Mouse (Mus musculus): ENCODE data around the gene Gm2916. TPM values are rescaled to one million over a fixed set of nuclear protein-coding genes. Genes with fewer than 3 reads are reported as not detected.
"Not testable (repeated sequence)": the region's sequence is repeated elsewhere in the genome, so short reads cannot be mapped to it uniquely, and the experiment has no call there.

The Gm2916 gene
- 0.19 TPM in 1 of 2 replicates, not detected in the other for polyA plus RNA-seq (2015; fragmentation: Nextera tagmentation; extraction: Ambion mirVana)

DNA sequence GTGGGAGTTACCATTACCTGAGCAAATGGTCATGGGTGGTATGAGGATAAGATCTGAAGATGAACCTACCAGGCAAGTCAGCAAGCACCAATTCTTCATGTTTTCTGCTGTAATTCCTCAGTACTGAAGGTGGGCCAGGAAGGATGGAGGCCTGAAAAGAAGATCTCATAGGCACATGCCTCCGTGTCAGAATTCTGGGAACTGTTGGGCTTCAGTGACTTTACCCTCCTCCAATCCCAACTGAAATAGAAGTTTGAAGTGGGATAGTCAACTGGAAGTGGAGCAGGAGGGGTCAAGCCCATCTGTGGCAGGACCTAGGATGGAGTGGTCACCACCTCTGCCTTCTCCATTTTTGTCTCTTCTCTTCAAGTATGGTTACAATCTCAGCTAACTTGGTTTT lies at the start of gene Gm2916:
Gene Gm2916, plus strand, starts transcription at position 301 of the 400 bp plus-strand sequence.
- H3K4me2 ChIP-seq (replicated peaks; ENCODE audit: low read depth); H3K9ac ChIP-seq (ENCODE audit: low read length); H3K27me3 ChIP-seq (ENCODE audit: control insufficient read depth, insufficient read depth, low read length); H3K4me1 ChIP-seq (replicated peaks; ENCODE audit: control insufficient read depth, insufficient read depth); H3K36me3 ChIP-seq (ENCODE audit: control insufficient read depth, insufficient read depth, low read length); H3K9me3 ChIP-seq (ENCODE audit: control insufficient read depth, low read length); DNase-seq (ENCODE audit: low spot score); H3K27ac ChIP-seq (replicated peaks); ATAC-seq (ENCODE audit: low FRiP score, low TSS enrichment); H3K4me3 ChIP-seq (ENCODE audit: low read depth, low read length): not testable (repeated sequence)
- WGBS: no CpG with 5 or more reads among the region's 1 CpGs

DNA sequence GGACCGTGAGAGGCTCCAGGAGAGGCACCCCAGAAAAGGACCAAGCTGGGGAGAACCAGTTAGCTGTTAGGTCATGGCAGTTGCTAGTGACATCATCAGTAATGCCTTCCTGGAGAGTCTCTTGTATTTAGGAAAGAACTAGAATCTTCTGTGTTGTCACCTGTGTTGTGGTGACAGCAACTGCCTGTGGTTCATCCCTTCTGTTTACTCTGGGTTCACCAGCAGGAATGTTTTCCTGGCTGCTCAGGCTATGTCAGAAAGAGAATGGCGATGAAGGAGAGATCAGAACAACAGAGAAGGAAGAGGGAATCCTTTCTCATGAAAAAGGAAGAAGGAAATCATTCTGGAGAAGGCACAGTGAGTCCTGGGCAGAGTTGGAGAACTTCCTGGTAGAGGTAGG lies 38.0 kb upstream of the Gm2916 start, which contains the start of gene Gm3033:
Gene Gm3033, plus strand, starts transcription at position 301 of the 400 bp plus-strand sequence.
- not testable (repeated sequence) for H3K27ac ChIP-seq (replicated peaks); H3K9ac ChIP-seq (ENCODE audit: low read length); H3K36me3 ChIP-seq (ENCODE audit: control insufficient read depth, insufficient read depth, low read length); H3K9me3 ChIP-seq (ENCODE audit: control insufficient read depth, low read length); H3K27me3 ChIP-seq (ENCODE audit: control insufficient read depth, insufficient read depth, low read length); ATAC-seq (ENCODE audit: low FRiP score, low TSS enrichment); H3K4me2 ChIP-seq (replicated peaks; ENCODE audit: low read depth); DNase-seq (ENCODE audit: low spot score); H3K4me3 ChIP-seq (ENCODE audit: low read depth, low read length); H3K4me1 ChIP-seq (replicated peaks; ENCODE audit: control insufficient read depth, insufficient read depth)
- no CpG with 5 or more reads among the region's 2 CpGs for WGBS

DNA sequence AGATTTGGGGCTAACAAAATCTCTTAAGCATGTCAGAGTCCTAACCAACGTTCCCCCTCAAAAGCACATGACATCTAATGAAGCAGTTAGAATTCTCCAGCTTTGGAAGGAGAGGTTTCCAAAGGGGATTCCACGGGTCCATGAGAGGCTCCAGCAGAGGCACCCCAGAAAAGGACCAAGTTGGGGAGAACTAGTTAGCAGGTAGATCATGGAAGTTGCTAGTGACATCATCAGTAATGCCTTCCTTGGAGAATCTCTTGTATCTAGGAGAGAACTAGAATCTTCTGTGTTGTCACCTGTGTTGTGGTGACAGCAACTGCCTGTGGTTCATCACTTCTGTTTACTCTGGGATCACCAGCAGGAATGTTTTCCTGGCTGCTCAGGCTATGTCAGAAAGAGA lies 47.5 kb downstream of the Gm2916 start, which contains the start of gene Gm3029:
Gene Gm3029, plus strand, starts transcription at position 301 of the 400 bp plus-strand sequence.
- not testable (repeated sequence) for H3K27ac ChIP-seq (replicated peaks); H3K36me3 ChIP-seq (ENCODE audit: control insufficient read depth, insufficient read depth, low read length); H3K4me3 ChIP-seq (ENCODE audit: low read depth, low read length); H3K9ac ChIP-seq (ENCODE audit: low read length); H3K4me2 ChIP-seq (replicated peaks; ENCODE audit: low read depth); ATAC-seq (ENCODE audit: low FRiP score, low TSS enrichment); H3K9me3 ChIP-seq (ENCODE audit: control insufficient read depth, low read length); H3K27me3 ChIP-seq (ENCODE audit: control insufficient read depth, insufficient read depth, low read length); DNase-seq (ENCODE audit: low spot score); H3K4me1 ChIP-seq (replicated peaks; ENCODE audit: control insufficient read depth, insufficient read depth)
- WGBS: no CpG with 5 or more reads among the region's 2 CpGs

DNA sequence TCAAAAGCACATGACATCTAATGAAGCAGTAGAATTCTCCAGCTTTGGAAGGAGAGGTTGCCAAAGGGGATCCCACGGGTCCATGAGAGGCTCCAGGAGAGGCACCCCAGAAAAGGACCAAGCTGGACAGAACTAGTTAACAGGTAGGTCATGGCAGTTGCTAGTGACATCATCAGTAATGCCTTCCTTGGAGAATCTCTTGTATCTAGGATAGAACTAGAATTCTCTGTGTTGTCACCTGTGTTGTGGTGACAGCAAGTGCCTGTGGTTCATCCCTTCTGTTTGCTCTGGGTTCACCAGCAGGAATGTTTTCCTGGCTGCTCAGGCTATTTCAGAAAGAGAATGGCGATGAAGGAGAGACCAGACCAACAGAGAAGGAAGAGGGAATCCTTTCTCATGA lies 79.3 kb downstream of the Gm2916 start, which contains the start of gene Gm3095:
Gene Gm3095, plus strand, starts transcription at position 301 of the 400 bp plus-strand sequence.
- no CpG with 5 or more reads among the region's 2 CpGs for WGBS
- not testable (repeated sequence) for H3K4me2 ChIP-seq (replicated peaks; ENCODE audit: low read depth); H3K36me3 ChIP-seq (ENCODE audit: control insufficient read depth, insufficient read depth, low read length); H3K4me1 ChIP-seq (replicated peaks; ENCODE audit: control insufficient read depth, insufficient read depth); H3K4me3 ChIP-seq (ENCODE audit: low read depth, low read length); H3K9ac ChIP-seq (ENCODE audit: low read length); DNase-seq (ENCODE audit: low spot score); ATAC-seq (ENCODE audit: low FRiP score, low TSS enrichment); H3K27me3 ChIP-seq (ENCODE audit: control insufficient read depth, insufficient read depth, low read length); H3K27ac ChIP-seq (replicated peaks); H3K9me3 ChIP-seq (ENCODE audit: control insufficient read depth, low read length)

Other genes starting within 250 kb of the Gm2916 start
- gene Gm3012, start 249.7 kb upstream of the Gm2916 start, polyA plus RNA-seq (2015; fragmentation: Nextera tagmentation; extraction: Ambion mirVana): not detected in 2 replicates
- gene Gm3020, start 232.1 kb upstream of the Gm2916 start, polyA plus RNA-seq (2015; fragmentation: Nextera tagmentation; extraction: Ambion mirVana): 0.22 and 0.32 TPM in 2 replicates
- gene Gm3043, start 195.4 kb upstream of the Gm2916 start, polyA plus RNA-seq (2015; fragmentation: Nextera tagmentation; extraction: Ambion mirVana): not detected in 2 replicates
- gene Gm3002, start 74.1 kb upstream of the Gm2916 start, polyA plus RNA-seq (2015; fragmentation: Nextera tagmentation; extraction: Ambion mirVana): not detected in 2 replicates
- 0.53 TPM in 1 of 2 replicates, not detected in the other for gene Gm3033, start 37.9 kb upstream of the Gm2916 start, polyA plus RNA-seq (2015; fragmentation: Nextera tagmentation; extraction: Ambion mirVana)
- not detected in 2 replicates for gene Gm3029, start 47.6 kb downstream of the Gm2916 start, polyA plus RNA-seq (2015; fragmentation: Nextera tagmentation; extraction: Ambion mirVana)
- not detected in 2 replicates for gene Gm3095, start 79.4 kb downstream of the Gm2916 start, polyA plus RNA-seq (2015; fragmentation: Nextera tagmentation; extraction: Ambion mirVana)
- gene Gm3099, start 114.2 kb downstream of the Gm2916 start, polyA plus RNA-seq (2015; fragmentation: Nextera tagmentation; extraction: Ambion mirVana): 0.05 TPM in 1 of 2 replicates, not detected in the other
- 0.07 and 0.15 TPM in 2 replicates for gene Gm5796, start 139.8 kb downstream of the Gm2916 start, polyA plus RNA-seq (2015; fragmentation: Nextera tagmentation; extraction: Ambion mirVana)
- not detected in 2 replicates for gene Gm3115, start 199.9 kb downstream of the Gm2916 start, polyA plus RNA-seq (2015; fragmentation: Nextera tagmentation; extraction: Ambion mirVana)
- 0.50 TPM in 1 of 2 replicates, not detected in the other for gene Gm8108, start 226.4 kb downstream of the Gm2916 start, polyA plus RNA-seq (2015; fragmentation: Nextera tagmentation; extraction: Ambion mirVana)